Mouse (Mus musculus) hindbrain, embryonic 14.5 days (tissue): ENCODE data around the gene Zfp426. TPM values are rescaled to one million over a fixed set of nuclear protein-coding genes. Genes with fewer than 3 reads are reported as not detected.

Experiments used
- ATAC-seq: fragments of 200-750 bp; cut with Nextera tagmentation; 2 replicates; pipeline ENCODE4 v1.8.0; 2017; ENCODE audit warnings: moderate number of reproducible peaks, mild to moderate bottlenecking, moderate TSS enrichment, moderate library complexity; ENCODE audit not compliant: low FRiP score
- DNase-seq: peaks from one replicate; pipeline ENCODE4 v3.0.0-alpha.2; 2015; ENCODE audit warnings: low spot score
- H3K27ac ChIP-seq: fragments of 300-500 bp; sonication (generic); 2 replicates; pipeline ENCODE4 v1.5.1; 2014; ENCODE audit warnings: mild to moderate bottlenecking, moderate library complexity
- H3K27me3 ChIP-seq: fragments of 300-500 bp; sonication (generic); 2 replicates; pipeline ENCODE4 v1.6.1; 2014; ENCODE audit warnings: mild to moderate bottlenecking, low read length, mixed read lengths; ENCODE audit not compliant: control insufficient read depth, insufficient read depth
- H3K36me3 ChIP-seq: fragments of 300-500 bp; sonication (generic); replicated peaks from 2 replicates; pipeline ENCODE4 v1.6.1; 2014; ENCODE audit not compliant: control insufficient read depth, insufficient read depth
- H3K4me1 ChIP-seq: fragments of 300-500 bp; sonication (generic); replicated peaks from 2 replicates; pipeline ENCODE4 v1.6.1; 2014; ENCODE audit warnings: antibody characterized with exemption, low read length, mixed read lengths; ENCODE audit not compliant: control insufficient read depth, insufficient read depth
- H3K4me2 ChIP-seq: fragments of 300-500 bp; sonication (generic); replicated peaks from 2 replicates; pipeline ENCODE4 v1.6.1; 2014; ENCODE audit warnings: mild to moderate bottlenecking, moderate library complexity
- H3K4me3 ChIP-seq: fragments of 300-500 bp; sonication (generic); replicated peaks from 2 replicates; pipeline ENCODE4 v1.5.1; 2014; ENCODE audit warnings: mild to moderate bottlenecking, low read length
- H3K9ac ChIP-seq: fragments of 300-500 bp; sonication (generic); 2 replicates; pipeline ENCODE4 v1.6.1; 2014
- H3K9me3 ChIP-seq: fragments of 300-500 bp; sonication (generic); 2 replicates; pipeline ENCODE4 v1.6.1; 2016; ENCODE audit warnings: low read length; ENCODE audit not compliant: control insufficient read depth
- WGBS: fragments of 180-500 bp; shearing (Covaris S2); extraction: QIAGEN DNeasy Blood & Tissue Kit; methylation state at CpG from one replicate; pipeline ENCODE4 v1.1.7; 2014; 5-methylcytosine and 5-hydroxymethylcytosine counted together
- polyA plus RNA-seq: library from polyadenylated mRNA; unstranded; fragments of >200 nt; fragmentation: Nextera tagmentation; extraction: Ambion mirVana; gene quantifications from 2 replicates; pipeline ENCODE4 v1.2.1, GENCODE M21; 2014

Gene Zfp426
- polyA plus RNA-seq, 1 experiment from 2014 or later = 37.3 TPM

- peak; percentile 60 for ATAC-seq
These were observed 25.6 kb downstream of the Zfp426 start for GRCm38 (mm10) chr9:20466761-20467442.

GRCm38 (mm10) chr9:20459377-20460317 is 32.9 kb downstream of the Zfp426 start, which contains the start of gene Zfp26:
Gene Zfp26 (minus strand): TSS chr9:20460162.
- Histone ChIP-seq H3K27ac (peak within 1 kb of the TSS; percentile 87), H3K36me3 (peaks cover 35% of the 10 kb centered on the region), H3K4me1 (peaks cover 19% of the 10 kb centered on the region), H3K4me3 (peak within 1 kb of the TSS; percentile 83), H3K9ac (peak within 1 kb of the TSS; percentile 92), H3K27me3 (no peaks in the 10 kb centered on the region), H3K9me3 (no peaks in the 10 kb centered on the region), H3K4me2 (peak within 1 kb of the TSS; percentile 95)
- ATAC-seq (peak; percentile 92), DNase-seq (peak; percentile 80)
- WGBS = under 1% methylated on average over 48 of the region's 48 CpGs

More at GRCm38 (mm10) chr9:20466761-20467442, 25.6 kb downstream of the Zfp426 start:
- Histone ChIP-seq H3K9ac (no peak overlapping the region), H3K4me2 (no peak overlapping the region), H3K27me3 (no peaks in the 10 kb centered on the region), H3K4me1 (no peaks in the 10 kb centered on the region), H3K27ac (no peak overlapping the region), H3K36me3 (peaks cover 39% of the 10 kb centered on the region), H3K4me3 (no peak overlapping the region), H3K9me3 (peaks cover 16% of the 10 kb centered on the region)
- DNase-seq = peak; percentile 83
- 55% methylated on average over 7 of the region's 7 CpGs for WGBS

DNA sequence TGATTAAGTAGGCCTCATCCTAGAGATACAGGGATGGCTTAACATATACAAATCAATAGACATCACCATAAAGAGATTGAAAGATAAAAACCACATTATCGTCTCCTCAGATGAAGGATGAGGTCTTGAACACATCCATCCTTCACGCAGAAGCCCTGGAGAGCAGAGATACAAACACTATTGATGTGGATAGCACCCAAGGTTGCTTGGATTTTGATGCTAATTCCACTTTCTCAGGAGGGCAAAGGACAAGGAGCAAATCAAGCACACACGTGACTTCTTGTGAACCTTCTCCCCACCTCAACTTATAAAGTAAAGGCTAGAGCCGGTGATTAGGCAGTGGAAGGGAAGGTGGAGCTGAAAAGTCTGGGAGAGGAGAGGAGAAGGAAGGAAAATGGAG is 38.9 kb downstream of the Zfp426 start:
- H3K4me1 ChIP-seq = peaks cover 8% of the 10 kb centered on the region
- no peak overlapping the region for H3K4me2 ChIP-seq
- H3K27ac ChIP-seq = no peak overlapping the region
- DNase-seq = no peak
- no peak for ATAC-seq
- no peaks in the 10 kb centered on the region for H3K9me3 ChIP-seq
- H3K4me3 ChIP-seq = no peak overlapping the region
- H3K36me3 ChIP-seq = peaks cover 61% of the 10 kb centered on the region
- H3K27me3 ChIP-seq = no peaks in the 10 kb centered on the region
- 88% methylated on average over 4 of the region's 4 CpGs for WGBS
- H3K9ac ChIP-seq = no peak overlapping the region

DNA sequence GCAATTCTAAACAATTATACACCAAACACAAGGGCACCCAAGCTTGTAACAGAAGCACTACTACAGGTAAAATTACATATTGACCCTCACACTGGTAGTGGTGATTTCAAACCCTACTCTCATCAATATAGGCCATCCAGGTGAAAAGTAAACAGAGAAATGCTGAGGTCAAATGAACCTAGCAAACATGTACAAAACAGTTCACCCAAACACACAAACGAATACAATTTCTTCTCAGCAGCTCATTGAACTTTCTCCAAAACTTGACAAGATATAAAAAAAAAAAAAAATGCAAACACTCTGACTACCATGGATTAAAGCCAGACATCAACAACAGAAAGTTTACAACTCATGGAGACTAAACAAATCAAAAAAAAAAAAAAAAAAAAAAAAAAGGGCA is 41.1 kb downstream of the Zfp426 start:
- no peak for DNase-seq
- H3K4me1 ChIP-seq = no peaks in the 10 kb centered on the region
- no peaks in the 10 kb centered on the region for H3K9me3 ChIP-seq
- H3K27ac ChIP-seq = no peak overlapping the region
- H3K36me3 ChIP-seq = peaks cover 62% of the 10 kb centered on the region
- ATAC-seq = no peak
- no peak overlapping the region for H3K4me2 ChIP-seq
- 97% methylated on average over 1 of the region's 1 CpGs for WGBS
- H3K27me3 ChIP-seq = no peaks in the 10 kb centered on the region
- no peak overlapping the region for H3K9ac ChIP-seq
- no peak overlapping the region for H3K4me3 ChIP-seq

- Histone ChIP-seq H3K27ac (no peak overlapping the region), H3K9me3 (peaks cover 3% of the 10 kb centered on the region), H3K36me3 (peaks cover 92% of the 10 kb centered on the region), H3K4me3 (no peak overlapping the region), H3K9ac (no peak overlapping the region), H3K4me1 (no peaks in the 10 kb centered on the region), H3K27me3 (no peaks in the 10 kb centered on the region), H3K4me2 (no peak overlapping the region)
- WGBS = 83% methylated on average over 4 of the region's 4 CpGs
- DNase-seq (no peak), ATAC-seq (no peak)
These were observed 49.3 kb downstream of the Zfp426 start for GRCm38 (mm10) chr9:20443183-20443783.

GRCm38 (mm10) chr9:20430004-20430403 is 62.5 kb downstream of the Zfp426 start:
- Histone ChIP-seq H3K9me3 (no peaks in the 10 kb centered on the region), H3K36me3 (peaks cover 16% of the 10 kb centered on the region), H3K4me1 (no peaks in the 10 kb centered on the region), H3K9ac (no peak overlapping the region), H3K27ac (no peak overlapping the region), H3K4me3 (no peak overlapping the region), H3K4me2 (no peak overlapping the region), H3K27me3 (no peaks in the 10 kb centered on the region)
- no peak for DNase-seq
- ATAC-seq = no peak; the same call in 1 of the 2 replicates
- 85% methylated on average over 3 of the region's 3 CpGs for WGBS

Other genes with a start within 250 kb of the Zfp426 start
- not detected in 2 replicates for gene Olfr39, start 210.4 kb downstream of the Zfp426 start, polyA plus RNA-seq
- gene Olfr873, start 194.2 kb downstream of the Zfp426 start, polyA plus RNA-seq = not detected in 2 replicates
- gene Olfr18, start 156.7 kb downstream of the Zfp426 start, polyA plus RNA-seq = not detected in 2 replicates
- gene Zfp560, start 107.6 kb downstream of the Zfp426 start, polyA plus RNA-seq = 40.5 and 44.3 TPM in 2 replicates
- gene Zfp26, start 32.6 kb downstream of the Zfp426 start, polyA plus RNA-seq = 21.9 and 25.5 TPM in 2 replicates
- 90.6 and 92.2 TPM in 2 replicates for gene Zfp266, start 28.7 kb upstream of the Zfp426 start, polyA plus RNA-seq
- 43.0 and 44.7 TPM in 2 replicates for gene Zfp846, start 88.5 kb upstream of the Zfp426 start, polyA plus RNA-seq
- gene Ubl5, start 150.1 kb upstream of the Zfp426 start, polyA plus RNA-seq = 414 and 480 TPM in 2 replicates
- gene Fbxl12, start 152.0 kb upstream of the Zfp426 start, polyA plus RNA-seq = 10.2 and 10.5 TPM in 2 replicates
- 64.5 and 64.6 TPM in 2 replicates for gene Pin1, start 159.3 kb upstream of the Zfp426 start, polyA plus RNA-seq